Mouse (Mus musculus) ES-E14 (cell line): Measurements from ENCODE around the gene 4930524B15Rik. TPM values are rescaled to one million over a fixed set of nuclear protein-coding genes. Genes with fewer than 3 reads are reported as not detected.

Experiments
- DNase-seq: peaks from one replicate; pipeline ENCODE4 v3.0.0-alpha.2; 2013; ENCODE audit warnings: low read depth, low spot score
- H3K27ac ChIP-seq: 2 replicates; pipeline ENCODE4 v1.5.1; 2012; ENCODE audit warnings: low read depth, mild to moderate bottlenecking, low read length, moderate library complexity, mixed read lengths; ENCODE audit not compliant: poor library complexity, insufficient read depth, severe bottlenecking
- H3K36me3 ChIP-seq: 2 replicates; pipeline ENCODE4 v1.6.1; 2012; ENCODE audit warnings: mild to moderate bottlenecking, low read length, moderate library complexity, mixed read lengths; ENCODE audit not compliant: control insufficient read depth, poor library complexity, insufficient read depth, severe bottlenecking
- H3K4me1 ChIP-seq, 2 experiments: fragments of 150-350 bp in 1 of 2; sonication (generic) in 1 of 2; 2 replicates each; pipeline ENCODE4 v1.6.1; 2012; ENCODE audit warnings: low read length in 2 of 2, mild to moderate bottlenecking in 1 of 2, mixed read lengths in 1 of 2; ENCODE audit not compliant: control insufficient read depth in 2 of 2, insufficient read depth in 2 of 2, poor library complexity in 1 of 2
- H3K4me3 ChIP-seq, 2 experiments: fragments of 150-350 bp in 1 of 2; sonication (generic) in 1 of 2; 2 replicates each; pipeline ENCODE4 v1.5.1; 2012; ENCODE audit warnings: low read length in 2 of 2, low read depth in 1 of 2, mild to moderate bottlenecking in 1 of 2, mixed read lengths in 1 of 2; ENCODE audit not compliant: insufficient read depth in 1 of 2, poor library complexity in 1 of 2, severe bottlenecking in 1 of 2
- H3K9ac ChIP-seq: 2 replicates; pipeline ENCODE4 v1.6.1; 2012; ENCODE audit warnings: low read depth, mild to moderate bottlenecking, low read length, mixed read lengths; ENCODE audit not compliant: poor library complexity, insufficient read depth, severe bottlenecking
- H3K9me3 ChIP-seq: fragments of 150-350 bp; sonication (generic); 2 replicates; pipeline ENCODE4 v1.6.1; 2012; ENCODE audit warnings: low read depth, mild to moderate bottlenecking, low read length; ENCODE audit not compliant: control insufficient read depth, insufficient read depth
- CHD2 ChIP-seq: IDR thresholded peaks from 2 replicates; pipeline ENCODE4 v1.6.1; 2014; ENCODE audit warnings: mild to moderate bottlenecking, low read depth, low read length, inconsistent platforms
- HCFC1 ChIP-seq: IDR thresholded peaks from 2 replicates; pipeline ENCODE4 v1.6.1; 2012; ENCODE audit warnings: low read length, inconsistent platforms, borderline replicate concordance; ENCODE audit not compliant: insufficient read depth
- MAFK ChIP-seq: IDR thresholded peaks from 2 replicates; pipeline ENCODE4 v1.6.1; 2014; ENCODE audit warnings: mild to moderate bottlenecking, low read depth, low read length, inconsistent platforms; ENCODE audit not compliant: insufficient read depth
- ZC3H11A ChIP-seq: IDR thresholded peaks from 2 replicates; pipeline ENCODE4 v1.6.1; 2012; ENCODE audit warnings: low read depth, mild to moderate bottlenecking, inconsistent platforms, low read length, borderline replicate concordance
- ZNF384 ChIP-seq: IDR thresholded peaks from 2 replicates; pipeline ENCODE4 v1.6.1; 2012; ENCODE audit warnings: low read depth, low read length, inconsistent platforms
- in situ Hi-C, 2 experiments: fragments of 600-800 bp; cut with MboI; formaldehyde crosslinking; loops; one replicate each; pipeline ENCODE4 v1.15.1; 2025; ENCODE audit warnings: low sequenced_read_pairs in 2 of 2, inconsistent platforms in 1 of 2; ENCODE audit not compliant: unreplicated experiment in 2 of 2
- total RNA-seq: library from RNA; depleted of rRNA; stranded (reverse); fragments of 300-350 nt; gene quantifications from 2 replicates; pipeline ENCODE4 v1.2.3, GENCODE M21; 2012

The 4930524B15Rik gene
- total RNA-seq, 1 experiment: 1.3 TPM

DNA sequence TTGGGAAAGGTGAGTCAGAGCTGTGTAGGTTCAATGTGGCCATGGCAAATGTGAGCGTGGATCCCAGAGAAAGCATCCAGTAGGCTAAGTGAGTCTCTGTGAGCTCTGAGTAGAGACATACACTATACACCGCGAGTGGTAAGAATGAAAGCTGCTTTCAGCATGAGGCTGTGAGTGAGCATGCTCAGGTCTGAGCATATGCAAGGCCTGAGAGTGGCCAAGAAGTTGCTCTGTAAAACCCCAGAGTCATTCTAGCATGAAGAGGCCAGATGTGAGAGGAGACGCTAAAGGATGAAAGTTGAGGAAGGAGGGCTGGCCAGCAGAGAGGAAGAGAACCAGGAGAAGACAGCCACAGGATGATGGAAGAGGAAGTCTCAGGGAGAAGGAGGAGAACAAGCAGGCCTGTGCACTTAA is 47.6 kb downstream of the 4930524B15Rik start:
- Histone ChIP-seq H3K4me3 (no peak overlapping the region), H3K9me3 (no peaks in the 10 kb centered on the region), H3K36me3 (no peaks in the 10 kb centered on the region), H3K4me1 (peaks cover 0 to 6% of the 10 kb centered on the region in 2 experiments; a peak in 1 of 4 replicates), H3K27ac (no peak overlapping the region), H3K9ac (no peak overlapping the region)
- in situ Hi-C loops: no loop called here
- DNase-seq: no peak
- no peak for TF ChIP-seq ZC3H11A
- TF ChIP-seq MAFK: no peak
- no peak for TF ChIP-seq HCFC1
- no peak for TF ChIP-seq ZNF384
- TF ChIP-seq CHD2: no peak

GRCm38 (mm10) chr11:32013561-32013960 is 48.2 kb downstream of the 4930524B15Rik start:
- peaks cover 0 to 6% of the 10 kb centered on the region in 2 experiments; a peak in 1 of 4 replicates for H3K4me1 ChIP-seq

DNA sequence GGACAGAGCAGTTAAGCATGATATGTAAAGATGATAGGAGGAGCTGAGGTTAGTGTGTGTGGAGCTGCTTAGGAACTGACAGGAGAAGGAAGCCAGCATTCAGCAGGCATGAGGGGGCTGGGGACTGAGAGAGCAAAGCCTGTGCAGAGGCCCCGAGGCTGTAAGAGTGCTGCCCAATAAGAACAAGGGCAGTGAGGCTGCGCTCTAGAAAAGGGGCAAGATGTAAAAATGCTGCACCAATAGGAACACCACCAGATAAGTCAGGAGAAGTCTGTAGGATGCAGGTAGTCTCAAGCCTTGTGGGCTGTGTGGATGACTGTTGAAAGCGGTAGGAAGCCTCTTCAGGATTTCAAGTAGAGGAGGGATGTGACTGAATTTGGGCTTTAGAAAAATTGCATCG is 52.8 kb downstream of the 4930524B15Rik start:
- in situ Hi-C loops: no loop called here
- H3K9me3 ChIP-seq: no peaks in the 10 kb centered on the region
- H3K9ac ChIP-seq: no peak overlapping the region
- no peak overlapping the region for H3K4me3 ChIP-seq
- no peaks in the 10 kb centered on the region for H3K36me3 ChIP-seq
- DNase-seq: no peak
- TF ChIP-seq MAFK (no peak), ZNF384 (no peak), ZC3H11A (no peak), HCFC1 (no peak), CHD2 (no peak)
- peaks cover 6 to 7% of the 10 kb centered on the region in 2 experiments; a peak in 3 of 4 replicates for H3K4me1 ChIP-seq
- H3K27ac ChIP-seq: no peak overlapping the region

More at GRCm38 (mm10) chr11:32013561-32013960, 48.2 kb downstream of the 4930524B15Rik start:
- Histone ChIP-seq H3K36me3 (no peaks in the 10 kb centered on the region), H3K27ac (no peak overlapping the region), H3K9ac (no peak overlapping the region), H3K4me3 (no peak overlapping the region), H3K9me3 (no peaks in the 10 kb centered on the region)
- no peak for DNase-seq
- no peak for TF ChIP-seq MAFK
- TF ChIP-seq HCFC1: no peak
- no peak for TF ChIP-seq CHD2
- in situ Hi-C loops: no loop called here

DNA sequence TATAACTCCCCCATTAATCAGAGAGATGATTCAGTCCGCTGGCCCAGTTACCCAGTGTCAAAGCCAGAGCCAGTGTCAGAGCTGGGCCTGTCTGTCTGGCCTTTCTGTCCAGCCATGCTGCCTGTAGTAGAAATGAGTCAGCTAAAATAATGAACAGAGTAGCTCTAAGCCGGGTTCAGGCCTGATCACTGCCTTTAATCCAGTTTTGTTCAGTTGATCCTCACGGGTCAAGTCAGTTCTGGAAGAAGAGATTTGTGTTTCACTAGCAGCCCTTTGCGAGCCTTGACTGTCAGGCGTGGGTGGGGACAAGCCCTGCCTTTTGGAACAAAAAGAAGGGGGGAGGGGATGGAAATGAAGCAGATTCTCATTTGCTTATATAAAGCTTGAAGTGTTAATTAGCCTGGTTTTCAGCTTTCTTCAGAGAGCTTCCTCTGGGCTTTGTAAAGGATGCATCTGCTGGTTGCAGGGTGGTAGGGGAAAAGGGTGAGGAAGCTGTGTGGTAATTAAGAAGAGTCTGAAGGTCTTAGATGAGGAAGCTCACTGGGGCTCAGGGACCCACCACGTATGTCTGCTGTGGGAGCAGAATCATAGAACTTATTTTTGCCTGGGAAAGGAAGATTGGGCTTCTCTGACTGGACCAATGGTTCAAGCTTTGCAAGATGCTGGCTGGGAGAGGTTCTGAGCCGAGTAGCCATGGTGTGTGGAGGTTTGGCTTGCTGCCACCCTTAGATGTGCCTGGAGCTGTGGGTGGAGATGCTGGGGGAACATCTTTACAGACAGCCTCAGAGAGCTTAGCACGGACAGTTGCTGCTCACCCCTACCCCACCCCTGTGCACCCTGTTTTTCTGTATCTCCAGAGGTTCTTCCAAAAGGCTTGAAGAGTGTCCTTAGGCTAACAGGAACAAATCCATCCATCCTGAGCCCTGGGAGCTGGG is 54.9 kb downstream of the 4930524B15Rik start:
- H3K9ac ChIP-seq: no peak overlapping the region
- no peaks in the 10 kb centered on the region for H3K36me3 ChIP-seq
- DNase-seq: peak; percentile 29
- peaks cover 6 to 7% of the 10 kb centered on the region in 2 experiments; a peak in 3 of 4 replicates for H3K4me1 ChIP-seq
- H3K9me3 ChIP-seq: no peaks in the 10 kb centered on the region
- TF ChIP-seq HCFC1: no peak
- TF ChIP-seq MAFK: peak; percentile 52; the same call in 1 of the 2 replicates
- in situ Hi-C loops: no loop called here
- no peak overlapping the region for H3K4me3 ChIP-seq
- H3K27ac ChIP-seq: no peak overlapping the region

GRCm38 (mm10) chr11:32026634-32027033 is 61.2 kb downstream of the 4930524B15Rik start:
- TF ChIP-seq ZNF384 (no peak), HCFC1 (no peak), CHD2 (no peak), ZC3H11A (no peak), MAFK (no peak)
- no peak for DNase-seq
- Histone ChIP-seq H3K4me3 (no peak overlapping the region), H3K36me3 (no peaks in the 10 kb centered on the region), H3K4me1 (no peaks in the 10 kb centered on the region), H3K9ac (no peak overlapping the region), H3K9me3 (no peaks in the 10 kb centered on the region), H3K27ac (no peak overlapping the region)
- in situ Hi-C loops: no loop called here
